Mouse (Mus musculus) adrenal gland, postnatal 14 days (tissue): Measurements from ENCODE around the gene Gm6217. TPM values are rescaled to one million over a fixed set of nuclear protein-coding genes. Genes with fewer than 3 reads are reported as not detected.

Experiments
- total RNA-seq: library from RNA; stranded (reverse); gene quantifications from 2 replicates; pipeline ENCODE4 v1.2.3, GENCODE M21; 2021

The Gm6217 gene
- total RNA-seq, 1 experiment from 2014 or later, result not detected

Other genes starting within 250 kb of the Gm6217 start
- 129 and 138 TPM in 2 replicates for gene Mff, start 206.5 kb downstream of the Gm6217 start, total RNA-seq
- gene Tm4sf20, start 162.9 kb downstream of the Gm6217 start, total RNA-seq, result not detected in 2 replicates
- gene Gm47791, start 160.2 kb downstream of the Gm6217 start, total RNA-seq, result not detected in 2 replicates
- gene Agfg1, start 91.9 kb downstream of the Gm6217 start, total RNA-seq, result 53.0 and 59.5 TPM in 2 replicates
- gene A030005L19Rik, start 18.1 kb downstream of the Gm6217 start, total RNA-seq, result not detected in 2 replicates
- gene A030014E15Rik, start 6.5 kb downstream of the Gm6217 start, total RNA-seq, result not detected in 2 replicates
- not detected in 2 replicates for gene A030003K21Rik, start 12.0 kb upstream of the Gm6217 start, total RNA-seq
- gene Gm7544, start 24.6 kb upstream of the Gm6217 start, total RNA-seq, result not detected in 2 replicates
- gene Gm47955, start 28.9 kb upstream of the Gm6217 start, total RNA-seq, result not detected in 2 replicates
- not detected in 2 replicates for gene Gm47959, start 69.1 kb upstream of the Gm6217 start, total RNA-seq
- 0.26 TPM in 1 of 2 replicates, not detected in the other for gene Slc19a3, start 107.0 kb upstream of the Gm6217 start, total RNA-seq
- not detected in 2 replicates for gene Krtap28-10, start 111.1 kb upstream of the Gm6217 start, total RNA-seq
- gene Gm47969, start 113.5 kb upstream of the Gm6217 start, total RNA-seq, result not detected in 2 replicates
- not detected in 2 replicates for gene A030005K14Rik, start 128.0 kb upstream of the Gm6217 start, total RNA-seq
- gene Krtap28-13, start 129.5 kb upstream of the Gm6217 start, total RNA-seq, result not detected in 2 replicates
- not detected in 2 replicates for gene Ccl20, start 185.4 kb upstream of the Gm6217 start, total RNA-seq
- not detected in 2 replicates for gene Daw1, start 228.4 kb upstream of the Gm6217 start, total RNA-seq